Mouse (Mus musculus): ENCODE measurements around the gene Fam120a.

Fam120a gene

DNA sequence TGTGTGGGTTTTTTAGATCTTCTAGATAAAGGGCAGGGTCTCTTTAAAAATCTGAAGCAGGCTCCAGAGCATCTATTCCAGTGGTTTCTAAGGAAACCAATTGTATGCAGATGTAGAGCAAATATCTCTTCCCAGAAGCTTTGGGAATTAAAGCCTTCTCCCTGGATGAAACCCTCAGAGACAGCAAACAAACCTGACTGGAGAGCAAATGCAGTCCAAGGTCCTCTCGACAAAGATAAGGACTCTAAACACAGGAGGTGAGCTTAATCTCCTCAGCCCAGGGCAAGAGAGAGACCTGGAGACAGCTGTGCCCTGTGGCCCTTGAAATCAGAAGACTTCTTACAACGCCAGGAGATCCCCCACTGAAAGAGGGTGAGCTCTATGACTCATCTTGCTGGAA lies 114.3 kb downstream of the Fam120a start:
- in situ Hi-C loops (cut with MseI, MboI) = no loop called here

DNA sequence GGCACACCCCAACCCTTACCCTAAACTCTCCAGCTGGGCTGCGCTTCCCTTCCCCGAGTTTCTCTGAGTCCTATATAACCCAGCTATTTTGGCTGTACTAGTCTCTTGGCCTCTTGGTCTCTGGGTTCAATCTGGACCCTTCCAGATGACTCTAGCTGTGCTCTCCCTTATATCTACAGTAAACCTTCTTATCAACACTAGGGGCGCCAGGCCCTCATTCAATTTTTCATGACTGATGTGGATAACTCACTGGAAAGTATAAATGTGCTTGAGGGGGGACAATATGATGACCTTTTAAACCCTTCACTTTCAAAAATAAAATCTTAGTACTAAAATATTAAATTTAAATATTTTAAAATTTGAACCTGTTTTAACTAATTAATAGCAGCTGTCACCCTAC lies 115.0 kb downstream of the Fam120a start:
- in situ Hi-C loops (cut with MseI, MboI) = no loop called here

DNA sequence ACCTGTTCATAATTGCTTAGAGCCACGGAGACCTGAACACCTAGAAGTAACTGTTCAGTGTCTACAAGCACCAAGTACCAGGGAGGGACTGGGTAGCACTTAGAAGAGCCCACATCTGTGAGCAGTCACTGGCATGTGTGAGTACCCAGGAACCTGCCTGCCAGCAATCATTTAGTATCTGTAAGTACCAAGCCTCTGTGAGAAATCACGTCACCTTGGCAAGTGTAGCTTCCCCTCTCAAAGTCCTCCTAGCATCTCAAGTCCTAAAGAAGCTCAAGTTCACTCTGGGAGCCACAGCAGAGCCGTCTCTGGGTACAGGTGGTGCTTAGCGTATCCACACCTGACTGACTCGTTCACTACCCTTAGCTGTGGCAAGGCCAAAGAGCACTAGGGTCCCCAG lies 116.1 kb downstream of the Fam120a start:
- in situ Hi-C loops (cut with MseI, MboI) = no loop called here

DNA sequence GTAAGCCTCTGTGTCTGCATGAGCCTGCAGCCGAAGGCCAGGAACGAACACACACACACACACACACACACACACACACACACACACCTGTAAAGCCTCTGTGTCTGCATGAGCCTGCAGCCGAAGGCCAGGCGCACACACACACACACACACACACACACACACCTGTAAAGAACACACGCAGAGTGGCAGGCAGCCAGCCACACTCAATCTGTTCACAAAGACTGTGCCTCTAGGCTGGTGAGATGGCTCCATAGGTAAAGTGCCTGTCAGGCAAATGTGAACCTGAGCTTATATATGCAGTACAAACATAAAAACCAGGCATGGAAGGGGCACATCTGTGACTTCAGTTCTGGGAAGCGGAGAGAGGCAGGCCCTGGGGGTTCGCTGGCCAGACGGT lies 117.0 kb downstream of the Fam120a start:
- in situ Hi-C loops (cut with MseI, MboI) = no loop called here

DNA sequence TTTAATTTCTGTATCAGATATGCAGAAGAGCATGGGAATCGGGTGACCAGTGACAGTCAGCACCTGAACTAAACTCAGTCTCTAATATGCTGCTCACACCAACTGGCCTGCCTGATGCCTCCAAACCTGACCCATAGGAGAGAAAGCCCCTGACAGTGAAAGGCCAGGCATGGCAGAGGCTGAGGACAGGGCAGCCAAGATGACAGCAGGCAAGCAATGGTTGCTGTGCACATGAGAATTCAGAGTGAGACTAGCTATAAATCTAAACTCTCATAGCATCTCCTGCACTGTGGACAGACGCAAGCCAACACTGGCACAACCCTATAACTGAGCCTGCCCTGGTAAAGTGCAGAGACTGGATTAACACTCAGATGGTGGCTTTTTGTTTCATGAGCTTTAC lies 117.5 kb downstream of the Fam120a start:
- in situ Hi-C loops (cut with MseI, MboI) = no loop called here

DNA sequence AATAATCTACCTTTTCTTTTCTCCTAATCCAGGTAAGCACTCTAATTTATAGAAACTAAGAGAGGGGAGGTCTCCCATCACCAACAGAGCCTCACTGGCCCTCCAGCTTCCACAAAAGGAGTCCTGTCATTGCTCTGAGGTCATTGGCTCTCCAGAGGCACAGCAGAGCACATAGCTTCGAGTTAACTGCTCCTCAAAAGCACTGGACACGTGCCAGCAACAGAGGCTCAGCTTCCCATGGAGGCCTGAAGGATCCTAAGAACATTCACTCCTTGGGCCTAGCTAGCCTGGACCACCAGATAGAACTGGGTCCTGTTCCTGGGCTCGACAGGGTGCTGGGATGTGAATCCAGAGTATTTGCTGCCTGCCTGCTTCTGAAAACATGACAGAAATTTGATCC lies 118.7 kb downstream of the Fam120a start:
- in situ Hi-C loops (cut with MseI, MboI) = no loop called here

DNA sequence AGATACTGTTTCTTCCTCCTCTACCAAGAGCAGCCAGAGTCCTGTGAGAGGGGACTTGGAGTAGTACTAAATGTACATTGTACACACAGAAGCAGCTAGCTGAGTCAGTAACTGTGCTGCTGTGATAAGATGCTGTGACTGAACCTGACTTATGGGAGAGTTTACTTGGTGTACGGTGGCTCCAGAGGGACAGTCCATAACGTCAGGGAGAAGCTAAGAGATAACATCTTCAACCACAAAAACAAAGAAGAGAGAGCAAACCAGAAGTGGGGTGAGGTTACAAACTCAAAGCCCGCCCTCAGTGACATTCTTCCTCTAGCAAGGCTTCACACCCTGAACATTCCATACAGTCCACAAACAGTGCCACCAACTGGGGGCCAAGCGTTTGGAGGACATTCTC lies 122.5 kb downstream of the Fam120a start:
- in situ Hi-C loops (cut with MseI, MboI) = no loop called here

GRCm38 (mm10) chr13:48843530-48843929 lies 124.3 kb downstream of the Fam120a start:
- in situ Hi-C loops (cut with MseI, MboI) = no loop called here

DNA sequence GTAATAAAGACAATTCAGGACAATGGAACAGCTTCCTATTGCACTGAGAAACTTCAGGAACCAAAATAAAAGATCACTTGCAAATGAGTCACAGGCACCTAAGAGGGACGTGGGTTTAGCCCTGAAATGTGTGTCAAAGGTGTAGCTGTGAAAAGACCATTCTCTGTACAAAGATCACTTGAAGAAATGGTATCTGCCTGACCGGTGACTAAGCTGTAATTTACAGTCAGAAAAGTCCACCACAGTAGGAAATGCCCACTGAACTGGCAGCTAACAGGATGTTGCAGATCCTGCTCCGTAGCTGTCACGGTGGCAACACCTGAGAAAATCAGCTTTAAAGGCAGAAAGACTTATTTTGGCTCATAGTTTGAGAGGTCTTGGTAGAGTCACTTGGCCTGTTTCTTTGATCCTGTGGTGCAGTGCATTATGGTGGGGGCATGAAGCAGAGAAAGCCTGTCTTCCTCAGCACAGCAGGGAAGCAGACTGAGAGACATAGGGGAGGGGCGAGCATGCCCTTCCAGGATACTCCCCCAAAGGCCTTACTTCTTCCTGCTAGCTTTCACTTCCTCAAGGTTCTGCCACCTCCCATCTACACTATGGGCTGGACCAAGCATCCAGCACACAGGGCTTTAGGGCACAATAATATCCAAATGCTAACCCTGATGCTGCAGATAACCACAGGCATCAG lies 125.8 kb downstream of the Fam120a start:
- in situ Hi-C loops (cut with MseI, MboI) = no loop called here

DNA sequence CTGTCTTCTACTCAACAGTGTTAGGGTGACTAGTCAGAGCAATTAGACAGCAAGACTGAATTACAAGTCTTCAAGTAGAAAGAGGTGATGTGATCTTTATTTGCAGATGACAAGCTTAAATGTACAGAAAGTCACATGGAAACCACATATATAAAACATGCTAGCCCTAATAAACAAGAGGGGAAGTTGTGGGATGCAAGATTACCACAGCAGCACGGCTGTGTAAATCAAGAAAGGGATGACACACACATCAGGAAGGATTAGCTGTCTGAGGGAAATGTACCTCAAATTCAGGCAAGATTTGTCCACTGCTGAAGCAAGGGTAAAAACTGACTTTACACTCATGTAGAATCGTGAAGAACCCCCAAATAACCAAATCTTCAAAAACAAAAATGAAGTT lies 129.5 kb downstream of the Fam120a start:
- in situ Hi-C loops (cut with MseI, MboI) = no loop called here

GRCm38 (mm10) chr13:48837537-48837936 lies 130.3 kb downstream of the Fam120a start:
- in situ Hi-C loops (cut with MseI, MboI) = no loop called here

DNA sequence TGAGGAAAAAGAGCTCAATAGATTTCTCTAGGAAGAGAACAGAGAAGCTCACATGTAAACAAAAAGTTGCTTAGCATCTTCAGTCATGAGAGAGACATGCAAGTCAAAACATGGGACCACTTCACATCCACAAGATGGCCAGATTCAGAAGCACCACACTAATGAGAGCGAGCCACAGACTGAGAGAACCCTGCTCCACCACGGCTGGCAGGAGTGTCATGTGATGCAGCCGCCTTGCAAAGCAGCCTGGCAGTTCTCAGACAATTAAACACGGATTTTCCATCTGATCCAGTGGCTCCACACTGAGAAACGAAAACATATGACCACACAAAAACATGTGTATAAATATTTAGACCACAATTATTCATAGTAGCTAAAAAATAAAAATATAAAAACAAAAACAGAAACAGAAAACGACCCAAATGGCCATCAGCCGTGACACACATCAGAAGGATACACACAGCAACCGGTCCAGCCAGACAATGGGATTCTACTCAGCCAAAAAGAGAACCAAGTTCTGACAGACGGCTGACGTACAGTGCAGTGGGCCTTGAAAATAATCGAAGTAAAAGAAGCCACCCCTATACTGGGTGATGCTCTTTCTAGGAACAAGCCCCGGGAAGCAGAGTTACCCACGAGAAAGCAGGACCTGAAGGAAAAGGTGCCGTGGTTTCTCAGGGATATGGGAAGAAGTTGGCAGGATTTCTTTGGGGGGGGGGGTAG lies 137.1 kb downstream of the Fam120a start:
- in situ Hi-C loops (cut with MseI, MboI) = no loop called here

DNA sequence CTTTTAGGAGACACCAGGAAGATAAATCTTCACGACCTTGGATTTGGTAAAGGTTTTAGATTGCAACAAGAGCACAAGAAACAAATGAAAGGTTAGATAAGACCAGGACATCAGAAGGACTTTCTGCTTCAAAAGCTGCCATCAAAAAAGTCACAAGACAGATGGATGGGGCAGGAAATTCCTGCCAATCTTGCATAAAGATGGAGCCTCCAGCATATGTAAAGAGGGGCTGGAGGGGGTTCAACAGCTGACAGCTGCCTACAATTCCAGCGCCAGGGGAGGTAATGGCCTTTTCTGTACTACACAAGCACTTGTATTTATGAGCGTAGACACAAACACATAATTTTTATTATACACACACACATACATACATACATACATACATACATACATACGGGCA lies 138.0 kb downstream of the Fam120a start:
- in situ Hi-C loops (cut with MseI, MboI) = no loop called here
